ENCODE assay signal across 7 mouse cellular contexts in genomic region chr6:90764753-90765152, GRCm38 (mm10).
DNase-seq lines count a peak whose midpoint lies in the region; ATAC-seq and TF ChIP-seq lines count a peak whose summit lies in the region.

No protein-coding gene starts in this region.

- H3K9ac ChIP-seq in intestine, postnatal 0 days (ENCODE audit: low read depth, low read length) = no peak overlapping the region

- H3K4me3 ChIP-seq in gastrocnemius, adult 2 months = peak overlapping the region; percentile 71
- no peak overlapping the region for H3K4me3 ChIP-seq in intestine, postnatal 0 days (ENCODE audit: low read depth, low read length)

- WGBS in intestine, postnatal 0 days = 86% methylated on average over 2 of the region's 2 CpGs

- peak overlapping the region; percentile 88 for H3K27ac ChIP-seq in gastrocnemius, adult 2 months
- peak overlapping the region; percentile 35; the same call in 1 of the 2 replicates for H3K27ac ChIP-seq in intestine, postnatal 0 days (ENCODE audit: low read depth, low read length)

- peak; percentile 58 to 70 for DNase-seq in spleen, adult 18-20 months
- no peak for DNase-seq in spleen, adult 12 weeks (ENCODE audit: low spot score)
- peak; percentile 54 for DNase-seq in gastrocnemius, adult 2 months
- DNase-seq in spleen, postnatal 4 days (ENCODE audit: low spot score in 2 of 2) = peak; percentile 54 to 74
- DNase-seq in adrenal gland, adult 18-20 months (ENCODE audit: low spot score in 2 of 2) = no peak
- no peak for DNase-seq in cerebellum, postnatal 4 days (ENCODE audit: low spot score in 2 of 2)

- no peak overlapping the region for H3K4me2 ChIP-seq in intestine, postnatal 0 days (replicated peaks; ENCODE audit: low read depth)

- TF ChIP-seq CTCF in gastrocnemius, adult 2 months (IDR thresholded peaks at IDR 0.05) = no peak
- TF ChIP-seq CTCF in intestine, postnatal 0 days (IDR thresholded peaks at IDR 0.05; ENCODE audit: low read depth) = no peak

- no peak for ATAC-seq in intestine, postnatal 0 days

- no peaks in the 10 kb centered on the region for H3K9me3 ChIP-seq in intestine, postnatal 0 days (ENCODE audit: control insufficient read depth)

- H3K36me3 ChIP-seq in intestine, postnatal 0 days (ENCODE audit: control insufficient read depth, insufficient read depth) = no peaks in the 10 kb centered on the region

- intact Hi-C loops in gastrocnemius, adult 2 months (cut with DNase I) = no loop called here

- H3K27me3 ChIP-seq in intestine, postnatal 0 days (replicated peaks; ENCODE audit: control insufficient read depth, insufficient read depth, low read length) = no peaks in the 10 kb centered on the region

- H3K4me1 ChIP-seq in intestine, postnatal 0 days (replicated peaks; ENCODE audit: control insufficient read depth, insufficient read depth, low read length) = no peaks in the 10 kb centered on the region

Comparison
In these comparisons a context has a peak if more than half of its experiments do, and no peak if none do; other contexts are left out.
1. DNase-seq: peak in spleen, adult 18-20 months (2 of 2), gastrocnemius, adult 2 months (single experiment) and spleen, postnatal 4 days (2 of 2); none in spleen, adult 12 weeks (single experiment), adrenal gland, adult 18-20 months (0 of 2) and cerebellum, postnatal 4 days (0 of 2).